Mouse (Mus musculus): ENCODE data around the gene Bcl7c.
A peak's percentile ranks its signal among the peaks of the same experiment; 100 is the strongest.
"Not testable (repeated sequence)": the region's sequence is repeated elsewhere in the genome, so short reads cannot be mapped to it uniquely, and the experiment has no call there.

Bcl7c gene

GRCm38 (mm10) chr7:127714816-127715215 lies 6.1 kb upstream of the Bcl7c start:
- DNase-seq, result no peak

- peak; percentile 88 to 91 for DNase-seq
Measured at GRCm38 (mm10) chr7:127712461-127713385, 4.0 kb upstream of the Bcl7c start, which contains the start of gene Ctf1. Ctf1 (plus strand) TSS chr7:127712736.

GRCm38 (mm10) chr7:127711456-127711855 lies 2.7 kb upstream of the Bcl7c start:
- DNase-seq, result peak in 1 of 2 experiments; percentile 16

GRCm38 (mm10) chr7:127711031-127711430 lies 2.3 kb upstream of the Bcl7c start:
- no peak for DNase-seq

GRCm38 (mm10) chr7:127709261-127709979 lies 687 bp upstream of the Bcl7c start:
- no peak for DNase-seq

GRCm38 (mm10) chr7:127707957-127708206 lies 851 bp downstream of the Bcl7c start:
- DNase-seq, result no peak

- peak; percentile 41 to 55 for DNase-seq
Measured at GRCm38 (mm10) chr7:127707045-127707956, 1.4 kb downstream of the Bcl7c start.

GRCm38 (mm10) chr7:127705706-127706105 lies 3.0 kb downstream of the Bcl7c start:
- DNase-seq, result no peak

GRCm38 (mm10) chr7:127704598-127704997 lies 4.1 kb downstream of the Bcl7c start:
- no peak for DNase-seq

- no peak for DNase-seq
Measured at GRCm38 (mm10) chr7:127703561-127704178, 5.1 kb downstream of the Bcl7c start.

- DNase-seq, result no peak
Measured at GRCm38 (mm10) chr7:127700712-127701331, 7.9 kb downstream of the Bcl7c start.

GRCm38 (mm10) chr7:127698986-127699385 lies 9.7 kb downstream of the Bcl7c start:
- DNase-seq, result no peak

GRCm38 (mm10) chr7:127693730-127694129 lies 15.0 kb downstream of the Bcl7c start:
- DNase-seq, result not testable (repeated sequence)

- no peak for DNase-seq
Measured at GRCm38 (mm10) chr7:127693290-127693689, 15.4 kb downstream of the Bcl7c start.

- peak; percentile 72 to 82 for DNase-seq
Measured at GRCm38 (mm10) chr7:127691221-127691989, 17.3 kb downstream of the Bcl7c start.

- no peak for DNase-seq
Measured at GRCm38 (mm10) chr7:127689626-127690280, 19.0 kb downstream of the Bcl7c start.

GRCm38 (mm10) chr7:127688935-127689334 lies 19.8 kb downstream of the Bcl7c start:
- DNase-seq, result no peak

GRCm38 (mm10) chr7:127686740-127687449 lies 21.8 kb downstream of the Bcl7c start:
- no peak for DNase-seq

- peak; percentile 34 to 45 for DNase-seq
Measured at GRCm38 (mm10) chr7:127685304-127686018, 23.3 kb downstream of the Bcl7c start.

All from kidney, postnatal 4 days (tissue).